Mouse (Mus musculus): Measurements from ENCODE around the gene Myrf. TPM values are rescaled to one million over a fixed set of nuclear protein-coding genes. Genes with fewer than 3 reads are reported as not detected.
A peak's percentile ranks its signal among the peaks of the same experiment; 100 is the strongest.

The Myrf gene
- total and polyA plus RNA-seq, 2 experiments = 3.0 to 31.4 TPM

DNA sequence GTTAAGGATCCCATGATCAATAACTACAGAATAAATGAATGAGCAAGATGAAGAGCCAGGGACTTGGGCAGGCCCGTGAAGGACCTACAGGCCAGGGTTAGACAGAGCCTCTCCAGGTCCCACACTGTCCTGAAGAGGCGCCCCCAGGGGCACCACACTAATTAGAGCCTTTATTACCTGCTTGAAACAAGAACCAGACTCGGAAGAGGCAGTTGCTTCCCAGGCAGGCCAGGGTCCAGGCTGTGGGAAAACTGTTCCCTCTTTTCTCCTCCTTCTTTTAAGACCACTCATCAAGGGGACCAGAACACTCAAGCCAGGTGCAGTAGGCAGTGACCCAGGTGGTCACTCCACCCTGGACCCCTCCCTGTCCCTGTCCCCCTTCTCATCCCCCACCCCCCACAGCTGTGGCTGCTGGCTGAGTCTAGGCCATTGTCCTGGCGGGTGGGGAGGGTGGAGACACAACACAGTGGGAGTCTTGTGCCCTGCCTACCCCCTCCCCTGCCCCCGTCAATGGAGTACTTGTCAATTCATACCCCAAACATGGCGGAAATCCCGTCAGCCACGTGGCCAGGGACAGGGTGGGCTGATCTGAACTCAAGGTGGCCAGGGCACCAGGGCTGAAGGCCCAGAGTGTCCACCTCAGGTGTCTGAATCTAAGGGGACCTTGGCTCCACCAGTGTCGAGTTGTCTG, 8.1 kb downstream of the Myrf start:
- 77% methylated on average over 9 of the region's 9 CpGs for WGBS
- Histone ChIP-seq H3K4me3 (ENCODE audit: insufficient read depth, low read depth, low read length) (no peak overlapping the region), H3K27ac (replicated peaks; ENCODE audit: insufficient read depth, low read depth, low read length) (no peak overlapping the region), H3K79me2 (ENCODE audit: control insufficient read depth, insufficient read depth, low read length) (peaks cover 19% of the 10 kb centered on the region), H3K36me3 (ENCODE audit: control insufficient read depth, insufficient read depth, low read length) (no peaks in the 10 kb centered on the region), H3K4me1 (ENCODE audit: control insufficient read depth, insufficient read depth, low read length) (peaks cover 18% of the 10 kb centered on the region), H3K27me3 (ENCODE audit: control insufficient read depth, insufficient read depth, low read length) (no peaks in the 10 kb centered on the region), H3K9ac (ENCODE audit: low read depth, low read length) (no peak overlapping the region)
- no peak for TF ChIP-seq CTCF (IDR thresholded peaks at IDR 0.05; ENCODE audit: low read depth, low read length)
- no peak for TF ChIP-seq POLR2A (IDR thresholded peaks at IDR 0.05; ENCODE audit: extremely low read depth, insufficient read depth, low read length)
- no peak for DNase-seq (ENCODE audit: extremely low read depth, low read depth, low spot score)

DNA sequence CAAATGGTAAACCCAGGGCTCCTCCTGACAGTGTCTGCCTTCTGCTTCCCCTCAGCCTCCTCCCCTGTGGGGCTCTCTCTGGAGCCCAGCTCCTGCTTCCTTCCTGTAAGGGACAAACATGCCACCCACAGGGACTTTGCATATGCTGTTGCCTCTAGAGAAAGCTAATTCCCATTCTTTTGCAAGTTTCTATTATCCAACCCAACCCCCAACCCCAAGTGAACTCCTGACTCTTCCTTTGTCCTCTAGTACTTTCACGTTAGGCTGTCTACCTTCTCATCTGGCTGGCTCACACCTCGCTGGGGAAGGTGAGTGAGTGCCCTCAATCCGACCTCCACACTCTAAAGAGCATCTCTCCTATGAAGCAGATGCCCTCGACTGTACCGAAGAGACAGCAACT, 8.7 kb downstream of the Myrf start:
- Histone ChIP-seq H3K27ac (replicated peaks; ENCODE audit: insufficient read depth, low read depth, low read length) (no peak overlapping the region), H3K9ac (ENCODE audit: low read depth, low read length) (no peak overlapping the region), H3K4me1 (ENCODE audit: control insufficient read depth, insufficient read depth, low read length) (peaks cover 18% of the 10 kb centered on the region), H3K4me3 (ENCODE audit: insufficient read depth, low read depth, low read length) (no peak overlapping the region), H3K79me2 (ENCODE audit: control insufficient read depth, insufficient read depth, low read length) (peaks cover 19% of the 10 kb centered on the region), H3K36me3 (ENCODE audit: control insufficient read depth, insufficient read depth, low read length) (no peaks in the 10 kb centered on the region), H3K27me3 (ENCODE audit: control insufficient read depth, insufficient read depth, low read length) (no peaks in the 10 kb centered on the region)
- TF ChIP-seq POLR2A (IDR thresholded peaks at IDR 0.05; ENCODE audit: extremely low read depth, insufficient read depth, low read length) = no peak
- TF ChIP-seq CTCF (IDR thresholded peaks at IDR 0.05; ENCODE audit: low read depth, low read length) = no peak
- WGBS = 60% methylated on average over 5 of the region's 5 CpGs
- DNase-seq (ENCODE audit: extremely low read depth, low read depth, low spot score) = no peak

DNA sequence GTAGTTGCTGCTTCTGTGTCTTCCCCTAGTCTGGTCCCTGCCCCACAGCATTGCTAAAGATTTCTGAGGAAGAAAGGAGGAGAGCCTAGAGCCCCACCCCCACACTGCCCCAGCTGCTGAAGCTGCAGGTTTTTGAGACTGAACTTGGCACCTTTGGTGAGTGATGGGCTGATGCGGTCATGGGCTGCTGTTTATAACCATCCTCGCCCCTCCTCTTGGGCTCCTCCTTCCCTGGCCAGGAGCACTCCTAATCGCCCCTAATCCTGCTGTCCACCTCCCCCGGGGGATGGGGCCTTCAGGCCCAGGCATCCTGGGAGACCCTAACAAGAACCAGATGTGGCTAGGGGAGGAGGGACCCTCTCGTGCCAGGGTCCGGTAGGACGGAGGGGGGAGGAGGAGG, 9.5 kb downstream of the Myrf start:
- DNase-seq (ENCODE audit: extremely low read depth, low read depth, low spot score) = no peak
- TF ChIP-seq POLR2A (IDR thresholded peaks at IDR 0.05; ENCODE audit: extremely low read depth, insufficient read depth, low read length) (no peak), CTCF (IDR thresholded peaks at IDR 0.05; ENCODE audit: low read depth, low read length) (no peak)
- Histone ChIP-seq H3K4me1 (ENCODE audit: control insufficient read depth, insufficient read depth, low read length) (peaks cover 15% of the 10 kb centered on the region), H3K36me3 (ENCODE audit: control insufficient read depth, insufficient read depth, low read length) (no peaks in the 10 kb centered on the region), H3K4me3 (ENCODE audit: insufficient read depth, low read depth, low read length) (no peak overlapping the region), H3K27me3 (ENCODE audit: control insufficient read depth, insufficient read depth, low read length) (no peaks in the 10 kb centered on the region), H3K9ac (ENCODE audit: low read depth, low read length) (no peak overlapping the region), H3K79me2 (ENCODE audit: control insufficient read depth, insufficient read depth, low read length) (peaks cover 19% of the 10 kb centered on the region), H3K27ac (replicated peaks; ENCODE audit: insufficient read depth, low read depth, low read length) (no peak overlapping the region)
- 84% methylated on average over 7 of the region's 7 CpGs for WGBS

DNA sequence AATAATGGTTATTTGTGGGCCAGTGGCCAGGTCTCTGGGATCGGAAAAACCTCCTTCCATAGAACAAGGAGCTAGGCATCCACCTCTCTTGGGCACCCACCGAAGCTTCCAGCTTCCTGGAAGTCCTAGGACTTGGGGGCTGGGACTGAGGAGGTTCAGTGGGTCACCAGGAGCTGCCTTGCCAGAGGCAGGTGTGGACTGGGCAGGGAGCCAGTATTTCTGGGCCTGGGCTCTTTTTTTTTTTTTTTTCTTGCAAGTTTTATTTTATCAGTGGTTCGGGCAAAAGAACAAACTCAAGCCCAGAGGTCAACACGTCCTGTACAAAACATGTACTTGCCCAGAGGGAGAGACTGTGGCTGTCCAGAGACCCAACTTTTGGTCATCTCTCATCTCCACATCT, 14.8 kb downstream of the Myrf start:
- H3K27me3 ChIP-seq (ENCODE audit: control insufficient read depth, insufficient read depth, low read length) = no peaks in the 10 kb centered on the region
- DNase-seq (ENCODE audit: extremely low read depth, low read depth, low spot score) = peak; percentile 83
- no peak overlapping the region for H3K4me3 ChIP-seq (ENCODE audit: insufficient read depth, low read depth, low read length)
- peaks cover 5% of the 10 kb centered on the region for H3K4me1 ChIP-seq (ENCODE audit: control insufficient read depth, insufficient read depth, low read length)
- no peaks in the 10 kb centered on the region for H3K36me3 ChIP-seq (ENCODE audit: control insufficient read depth, insufficient read depth, low read length)
- no peaks in the 10 kb centered on the region for H3K79me2 ChIP-seq (ENCODE audit: control insufficient read depth, insufficient read depth, low read length)
- 23% methylated on average over 4 of the region's 4 CpGs for whole genome bisulfite sequencing
- peak overlapping the region; percentile 44 for H3K27ac ChIP-seq (replicated peaks; ENCODE audit: insufficient read depth, low read depth, low read length)
- no peak for TF ChIP-seq CTCF (IDR thresholded peaks at IDR 0.05; ENCODE audit: low read depth, low read length)
- TF ChIP-seq POLR2A (IDR thresholded peaks at IDR 0.05; ENCODE audit: extremely low read depth, insufficient read depth, low read length) = no peak
- H3K9ac ChIP-seq (ENCODE audit: low read depth, low read length) = no peak overlapping the region

DNA sequence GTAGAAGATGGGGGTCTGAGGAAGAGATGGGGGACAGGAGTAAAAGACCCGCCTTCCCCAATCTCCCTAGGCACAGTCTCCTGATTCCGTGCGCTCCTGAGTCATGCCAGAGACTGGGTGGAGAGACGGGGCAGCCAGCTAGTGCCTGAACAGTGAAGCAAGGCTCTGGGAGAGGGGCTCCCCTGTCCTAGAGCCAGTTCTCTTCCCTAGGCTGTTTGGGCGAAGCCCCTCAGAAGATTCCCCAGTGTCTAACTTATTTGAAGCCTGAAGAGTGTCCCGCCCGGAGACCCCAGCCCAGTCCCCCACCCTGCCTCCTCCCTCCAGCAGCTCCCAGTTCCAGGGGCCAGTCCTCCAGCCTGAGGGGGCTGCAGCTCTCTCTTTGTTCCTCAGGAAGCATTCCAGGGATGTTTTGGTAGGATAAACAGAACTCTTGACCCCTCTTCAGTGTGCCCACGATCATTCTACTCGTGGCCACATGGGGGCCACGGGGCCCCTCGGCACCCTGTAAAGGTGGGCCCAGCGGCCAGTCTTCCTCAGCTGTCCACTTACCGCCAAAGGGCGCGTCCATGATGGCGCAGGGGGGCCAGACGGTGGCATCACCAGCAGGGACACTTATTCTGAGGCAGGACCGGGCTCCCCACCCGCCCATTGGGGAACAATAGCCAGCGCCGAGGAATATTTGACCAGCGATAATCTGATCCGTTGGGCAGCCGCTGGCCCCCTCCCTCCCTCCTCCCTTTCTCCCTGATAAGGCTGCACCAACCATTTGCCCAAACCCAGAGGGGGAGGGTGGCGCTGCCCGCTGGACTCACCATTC, 15.7 kb downstream of the Myrf start:
- 74% methylated on average over 26 of the region's 26 CpGs for WGBS
- Histone ChIP-seq H3K27me3 (ENCODE audit: control insufficient read depth, insufficient read depth, low read length) (no peaks in the 10 kb centered on the region), H3K9ac (ENCODE audit: low read depth, low read length) (no peak overlapping the region), H3K36me3 (ENCODE audit: control insufficient read depth, insufficient read depth, low read length) (no peaks in the 10 kb centered on the region), H3K27ac (replicated peaks; ENCODE audit: insufficient read depth, low read depth, low read length) (no peak overlapping the region), H3K4me3 (ENCODE audit: insufficient read depth, low read depth, low read length) (no peak overlapping the region), H3K79me2 (ENCODE audit: control insufficient read depth, insufficient read depth, low read length) (no peaks in the 10 kb centered on the region), H3K4me1 (ENCODE audit: control insufficient read depth, insufficient read depth, low read length) (peaks cover 5% of the 10 kb centered on the region)
- DNase-seq (ENCODE audit: extremely low read depth, low read depth, low spot score) = no peak
- no peak for TF ChIP-seq CTCF (IDR thresholded peaks at IDR 0.05; ENCODE audit: low read depth, low read length)
- no peak for TF ChIP-seq POLR2A (IDR thresholded peaks at IDR 0.05; ENCODE audit: extremely low read depth, insufficient read depth, low read length)

DNA sequence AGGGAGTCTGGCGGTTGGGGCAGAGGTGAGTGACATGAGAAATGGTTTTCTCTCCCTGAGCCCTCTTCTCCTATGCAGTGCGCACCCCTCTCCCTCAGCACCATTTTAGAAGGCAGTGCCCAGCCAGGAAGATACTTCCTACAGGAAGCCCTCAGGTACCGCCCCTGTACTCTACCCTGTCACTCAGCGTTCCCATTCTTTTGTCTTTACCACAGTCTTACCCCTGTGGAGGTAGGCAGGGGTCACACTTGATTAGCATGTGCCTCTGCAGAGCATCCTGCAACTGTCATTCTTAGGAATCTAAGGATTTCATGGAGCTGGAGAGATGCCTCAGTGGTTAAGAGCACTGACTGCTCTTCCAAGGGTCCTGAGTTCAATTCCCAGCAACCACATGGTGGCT, 17.0 kb downstream of the Myrf start:
- no peaks in the 10 kb centered on the region for H3K36me3 ChIP-seq (ENCODE audit: control insufficient read depth, insufficient read depth, low read length)
- no peak overlapping the region for H3K27ac ChIP-seq (replicated peaks; ENCODE audit: insufficient read depth, low read depth, low read length)
- DNase-seq (ENCODE audit: extremely low read depth, low read depth, low spot score) = no peak
- H3K9ac ChIP-seq (ENCODE audit: low read depth, low read length) = no peak overlapping the region
- H3K4me3 ChIP-seq (ENCODE audit: insufficient read depth, low read depth, low read length) = no peak overlapping the region
- peaks cover 5% of the 10 kb centered on the region for H3K4me1 ChIP-seq (ENCODE audit: control insufficient read depth, insufficient read depth, low read length)
- H3K27me3 ChIP-seq (ENCODE audit: control insufficient read depth, insufficient read depth, low read length) = no peaks in the 10 kb centered on the region
- TF ChIP-seq POLR2A (IDR thresholded peaks at IDR 0.05; ENCODE audit: extremely low read depth, insufficient read depth, low read length) (no peak), CTCF (IDR thresholded peaks at IDR 0.05; ENCODE audit: low read depth, low read length) (no peak)
- no peaks in the 10 kb centered on the region for H3K79me2 ChIP-seq (ENCODE audit: control insufficient read depth, insufficient read depth, low read length)
- 88% methylated on average over 4 of the region's 4 CpGs for WGBS

All from liver, adult 2 months (tissue).